Mouse (Mus musculus) liver, embryonic 15.5 days (tissue): Measurements from ENCODE around the gene Map3k7. TPM values are rescaled to one million over a fixed set of nuclear protein-coding genes. Genes with fewer than 3 reads are reported as not detected.

ENCODE experiments used
- ATAC-seq: fragments of 200-750 bp; cut with Nextera tagmentation; 2 replicates; pipeline ENCODE4 v1.8.0; 2017; ENCODE audit warnings: moderate number of reproducible peaks, mild to moderate bottlenecking, moderate library complexity; ENCODE audit not compliant: insufficient read depth
- H3K27ac ChIP-seq: fragments of 300-500 bp; sonication (generic); replicated peaks from 2 replicates; pipeline ENCODE4 v1.5.1; 2015; ENCODE audit warnings: mild to moderate bottlenecking, inconsistent platforms
- H3K27me3 ChIP-seq: fragments of 300-500 bp; sonication (generic); 2 replicates; pipeline ENCODE4 v1.6.1; 2015; ENCODE audit warnings: mild to moderate bottlenecking, inconsistent platforms
- H3K36me3 ChIP-seq: fragments of 300-500 bp; sonication (generic); replicated peaks from 2 replicates; pipeline ENCODE4 v1.6.1; 2015; ENCODE audit warnings: moderate library complexity, mild to moderate bottlenecking, inconsistent platforms
- H3K4me1 ChIP-seq: fragments of 300-500 bp; sonication (generic); replicated peaks from 2 replicates; pipeline ENCODE4 v1.6.1; 2015; ENCODE audit warnings: inconsistent platforms
- H3K4me2 ChIP-seq: fragments of 300-500 bp; sonication (generic); 2 replicates; pipeline ENCODE4 v1.6.1; 2015; ENCODE audit warnings: moderate library complexity, mild to moderate bottlenecking, inconsistent platforms
- H3K4me3 ChIP-seq: fragments of 300-500 bp; sonication (generic); replicated peaks from 2 replicates; pipeline ENCODE4 v1.5.1; 2015; ENCODE audit warnings: mild to moderate bottlenecking, inconsistent platforms
- H3K9ac ChIP-seq: fragments of 300-500 bp; sonication (generic); 2 replicates; pipeline ENCODE4 v1.6.1; 2015; ENCODE audit warnings: moderate library complexity, mild to moderate bottlenecking, inconsistent platforms
- H3K9me3 ChIP-seq: fragments of 300-500 bp; sonication (generic); replicated peaks from 2 replicates; pipeline ENCODE4 v1.6.1; 2016; ENCODE audit warnings: inconsistent platforms
- WGBS: fragments of 180-500 bp; shearing (Covaris S2); methylation state at CpG from one replicate; pipeline ENCODE4 v1.1.7; 2015; ENCODE audit warnings: mixed read lengths; ENCODE audit not compliant: insufficient replicate concordance; 5-methylcytosine and 5-hydroxymethylcytosine counted together
- polyA plus RNA-seq: library from polyadenylated mRNA; unstranded; fragments of >200 nt; fragmentation: Nextera tagmentation; extraction: Ambion mirVana; gene quantifications from 2 replicates; pipeline ENCODE4 v1.2.1, GENCODE M21; 2015

Gene Map3k7
- polyA plus RNA-seq, 1 experiment from 2014 or later: 10.8 TPM

DNA sequence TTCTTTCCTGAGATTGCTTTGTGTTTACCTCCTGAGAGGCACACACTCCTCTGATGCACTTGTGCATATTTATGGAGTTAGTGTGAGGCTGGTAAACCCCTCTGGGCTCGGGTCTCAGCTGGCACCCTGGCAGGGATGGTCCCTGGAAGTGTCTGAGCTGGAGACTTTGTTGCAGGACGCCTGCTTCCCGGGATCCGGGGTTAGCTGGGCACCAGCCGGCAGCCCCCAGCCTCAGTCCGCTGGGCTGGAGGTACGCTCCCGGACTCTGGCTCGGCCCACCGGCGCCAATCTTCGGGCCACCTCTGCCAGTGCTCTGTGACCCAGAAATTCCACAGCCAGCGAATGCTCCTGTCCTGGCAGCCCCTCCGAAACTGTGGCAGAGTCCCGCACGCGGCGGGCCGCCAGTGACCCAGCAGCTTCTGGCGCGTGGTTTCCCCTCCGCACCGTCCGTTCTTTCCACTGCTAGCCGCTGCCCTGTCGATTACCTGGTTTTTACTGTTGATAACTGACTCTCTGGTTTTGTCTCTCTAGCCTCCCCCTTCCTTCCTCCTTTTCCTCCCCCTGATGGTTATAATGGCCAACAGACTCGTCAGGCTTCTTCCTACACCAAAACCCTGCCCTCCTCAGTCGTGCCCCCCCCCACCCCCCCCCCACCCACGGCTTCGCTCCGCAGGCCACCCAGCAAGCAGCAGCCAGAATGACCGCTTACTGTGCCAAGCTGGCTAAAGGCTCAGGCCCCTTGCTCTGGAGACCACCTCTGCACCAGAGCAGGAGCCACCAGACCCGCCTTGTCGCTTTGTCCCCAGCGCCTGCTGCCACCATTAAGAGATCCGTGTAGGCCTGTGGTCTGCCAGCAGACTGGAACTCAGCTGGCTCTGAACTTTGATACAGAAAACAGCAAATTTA is 26.3 kb upstream of the Map3k7 start:
- Histone ChIP-seq H3K9ac (peak overlapping the region; percentile 21; the same call in 1 of the 2 replicates), H3K4me1 (peaks cover 3% of the 10 kb centered on the region; the same call in 1 of the 2 replicates)
- 4% methylated on average over 36 of the region's 36 CpGs for WGBS

GRCm38 (mm10) chr4:31938416-31939106 is 25.3 kb upstream of the Map3k7 start:
- H3K4me2 ChIP-seq: no peak overlapping the region
- H3K27ac ChIP-seq: no peak overlapping the region
- no peak overlapping the region for H3K4me3 ChIP-seq
- peaks cover 3% of the 10 kb centered on the region; the same call in 1 of the 2 replicates for H3K4me1 ChIP-seq
- no peak for ATAC-seq
- 24% methylated on average over 9 of the region's 9 CpGs for WGBS
- no peaks in the 10 kb centered on the region for H3K36me3 ChIP-seq
- H3K27me3 ChIP-seq: peaks cover 29% of the 10 kb centered on the region
- no peaks in the 10 kb centered on the region for H3K9me3 ChIP-seq
- no peak overlapping the region for H3K9ac ChIP-seq

More for the DNA sequence above, 26.3 kb upstream of the Map3k7 start:
- Histone ChIP-seq H3K9me3 (no peaks in the 10 kb centered on the region), H3K4me3 (peak overlapping the region; percentile 39), H3K36me3 (no peaks in the 10 kb centered on the region), H3K27me3 (peaks cover 29% of the 10 kb centered on the region), H3K27ac (no peak overlapping the region), H3K4me2 (peak overlapping the region; percentile 66)
- no peak for ATAC-seq

- Histone ChIP-seq H3K36me3 (no peaks in the 10 kb centered on the region), H3K4me3 (no peak overlapping the region), H3K9me3 (no peaks in the 10 kb centered on the region), H3K4me2 (no peak overlapping the region), H3K4me1 (peaks cover 3% of the 10 kb centered on the region; the same call in 1 of the 2 replicates), H3K9ac (no peak overlapping the region), H3K27ac (no peak overlapping the region), H3K27me3 (peaks cover 19% of the 10 kb centered on the region)
- ATAC-seq: no peak
- 43% methylated on average over 4 of the region's 4 CpGs for WGBS
Measured at GRCm38 (mm10) chr4:31941616-31942015, 22.3 kb upstream of the Map3k7 start.

GRCm38 (mm10) chr4:31943045-31943444 is 20.9 kb upstream of the Map3k7 start:
- ATAC-seq: no peak
- Histone ChIP-seq H3K9me3 (no peaks in the 10 kb centered on the region), H3K27me3 (peaks cover 4% of the 10 kb centered on the region), H3K27ac (no peak overlapping the region), H3K4me2 (no peak overlapping the region), H3K36me3 (no peaks in the 10 kb centered on the region), H3K4me1 (no peaks in the 10 kb centered on the region), H3K4me3 (no peak overlapping the region), H3K9ac (no peak overlapping the region)
- WGBS: 43% methylated on average over 2 of the region's 2 CpGs

- peak overlapping the region; percentile 95 for H3K4me3 ChIP-seq
- peak overlapping the region; percentile 91 for H3K9ac ChIP-seq
- H3K36me3 ChIP-seq: no peaks in the 10 kb centered on the region
- peak overlapping the region; percentile 82 for H3K4me2 ChIP-seq
- no peaks in the 10 kb centered on the region for H3K27me3 ChIP-seq
- under 1% methylated on average over 47 of the region's 47 CpGs for WGBS
- peak; percentile 30; the same call in 1 of the 2 replicates for ATAC-seq
- H3K9me3 ChIP-seq: no peaks in the 10 kb centered on the region
- H3K27ac ChIP-seq: peak overlapping the region; percentile 100
- H3K4me1 ChIP-seq: peaks cover 38% of the 10 kb centered on the region
Measured at GRCm38 (mm10) chr4:31964194-31964875, 438 bp downstream of the Map3k7 start.

DNA sequence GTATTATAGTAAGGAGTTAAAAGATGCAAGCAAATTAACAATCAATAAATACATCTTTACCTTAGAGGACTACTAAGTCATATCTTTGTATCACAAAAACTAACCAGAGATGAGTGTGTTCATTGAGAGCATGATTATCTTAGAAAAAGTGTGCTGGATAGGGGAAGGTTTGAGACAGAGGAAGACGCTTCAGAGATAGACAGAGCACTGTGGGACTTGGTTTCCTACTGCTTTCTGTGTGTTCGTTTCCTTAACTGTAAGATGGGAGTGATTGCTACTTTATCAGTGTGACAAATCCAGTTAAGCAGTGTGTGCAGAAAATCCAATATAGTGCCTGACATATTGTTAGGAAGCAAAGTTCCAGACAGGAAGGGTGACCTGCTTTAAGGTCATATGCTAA is 1.3 kb downstream of the Map3k7 start:
- no peaks in the 10 kb centered on the region for H3K9me3 ChIP-seq
- no peak for ATAC-seq
- no peak overlapping the region for H3K27ac ChIP-seq
- peak overlapping the region; percentile 95 for H3K4me3 ChIP-seq
- 10% methylated on average over 2 of the region's 2 CpGs for WGBS
- 0 out of 2 replicates have a peak overlapping the region, but pooled peaks have one; percentile 10 for H3K9ac ChIP-seq
- H3K36me3 ChIP-seq: no peaks in the 10 kb centered on the region
- H3K27me3 ChIP-seq: no peaks in the 10 kb centered on the region
- peak overlapping the region; percentile 82 for H3K4me2 ChIP-seq
- H3K4me1 ChIP-seq: peaks cover 42% of the 10 kb centered on the region

DNA sequence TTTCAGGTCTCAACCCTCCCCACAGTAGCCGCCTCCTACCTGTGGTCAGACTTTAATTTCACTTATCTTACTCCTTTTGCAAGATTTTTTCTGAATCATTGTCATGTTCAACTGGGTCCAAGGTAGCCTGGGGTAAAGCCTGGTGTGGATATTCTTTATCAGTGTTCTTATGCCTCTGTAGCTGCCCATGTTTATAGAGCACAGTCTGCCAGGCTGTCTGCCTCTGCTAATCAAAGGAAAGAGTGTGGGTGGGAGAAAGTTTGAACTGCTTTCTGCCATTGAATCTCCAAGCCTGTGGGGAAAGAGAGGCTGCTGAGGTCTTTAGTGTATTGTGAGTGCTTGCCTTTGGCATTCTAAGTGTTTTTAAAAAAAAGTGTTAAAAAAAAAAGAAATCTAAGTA is 7.5 kb downstream of the Map3k7 start:
- Histone ChIP-seq H3K4me1 (peaks cover 22% of the 10 kb centered on the region), H3K4me2 (no peak overlapping the region), H3K27ac (no peak overlapping the region), H3K9me3 (no peaks in the 10 kb centered on the region), H3K4me3 (no peak overlapping the region), H3K9ac (no peak overlapping the region), H3K36me3 (no peaks in the 10 kb centered on the region), H3K27me3 (no peaks in the 10 kb centered on the region)
- 57% methylated on average over 1 of the region's 1 CpGs for WGBS
- ATAC-seq: no peak

DNA sequence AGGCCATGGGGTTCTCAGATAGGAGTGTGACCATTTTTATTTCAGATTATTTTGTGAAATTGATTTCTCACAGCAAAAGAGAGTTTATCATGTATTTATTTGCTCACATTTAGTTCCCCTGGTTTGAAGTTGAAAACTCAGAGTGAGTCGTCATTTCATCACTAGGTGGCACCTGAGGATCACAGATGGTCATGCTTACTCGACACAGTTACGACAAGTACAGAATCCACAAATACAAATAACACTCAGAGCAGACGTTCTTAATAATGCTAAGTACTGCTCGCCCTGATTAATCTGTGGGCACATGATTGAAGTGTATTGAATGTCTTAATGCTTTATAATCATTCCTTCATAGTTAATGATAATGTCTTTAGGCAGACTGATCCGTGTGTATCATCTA is 8.3 kb downstream of the Map3k7 start:
- Histone ChIP-seq H3K9ac (no peak overlapping the region), H3K4me2 (no peak overlapping the region), H3K36me3 (peaks cover 6% of the 10 kb centered on the region), H3K9me3 (no peaks in the 10 kb centered on the region), H3K4me1 (peaks cover 18% of the 10 kb centered on the region), H3K27me3 (no peaks in the 10 kb centered on the region), H3K27ac (no peak overlapping the region), H3K4me3 (no peak overlapping the region)
- 57% methylated on average over 6 of the region's 6 CpGs for WGBS
- no peak for ATAC-seq

GRCm38 (mm10) chr4:31975260-31975950 is 11.5 kb downstream of the Map3k7 start:
- no peaks in the 10 kb centered on the region for H3K27me3 ChIP-seq
- ATAC-seq: no peak
- no peak overlapping the region for H3K27ac ChIP-seq
- peaks cover 12% of the 10 kb centered on the region for H3K4me1 ChIP-seq
- no peaks in the 10 kb centered on the region for H3K9me3 ChIP-seq
- peaks cover 23% of the 10 kb centered on the region for H3K36me3 ChIP-seq
- H3K4me3 ChIP-seq: no peak overlapping the region
- 72% methylated on average over 3 of the region's 3 CpGs for WGBS
- no peak overlapping the region for H3K9ac ChIP-seq
- no peak overlapping the region for H3K4me2 ChIP-seq

DNA sequence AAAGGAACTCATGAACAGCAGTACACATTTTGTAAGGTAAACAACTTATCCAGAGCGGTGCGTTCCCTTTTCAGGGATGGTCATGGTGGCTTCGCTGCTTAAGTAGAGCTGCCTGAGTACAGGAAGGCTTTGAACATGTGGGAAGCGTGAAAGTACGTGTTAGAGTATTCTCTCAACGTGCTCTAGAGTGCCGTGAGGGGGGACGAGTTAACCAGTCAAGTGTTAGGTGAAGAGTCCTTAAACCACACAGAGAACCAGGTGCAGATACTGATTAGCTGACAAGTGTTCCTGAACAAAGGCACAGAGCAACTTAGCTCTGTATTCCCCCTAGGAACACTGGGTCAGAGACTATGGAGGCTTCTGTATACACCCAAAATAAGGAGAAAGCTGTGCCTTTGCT is 18.0 kb downstream of the Map3k7 start:
- Histone ChIP-seq H3K27me3 (no peaks in the 10 kb centered on the region), H3K36me3 (peaks cover 50% of the 10 kb centered on the region), H3K4me3 (no peak overlapping the region), H3K4me2 (no peak overlapping the region), H3K9me3 (no peaks in the 10 kb centered on the region), H3K9ac (no peak overlapping the region), H3K4me1 (no peaks in the 10 kb centered on the region), H3K27ac (no peak overlapping the region)
- ATAC-seq: no peak
- 82% methylated on average over 8 of the region's 8 CpGs for WGBS
